Mouse (Mus musculus): ENCODE measurements around the gene Smagp.

Smagp gene

DNA sequence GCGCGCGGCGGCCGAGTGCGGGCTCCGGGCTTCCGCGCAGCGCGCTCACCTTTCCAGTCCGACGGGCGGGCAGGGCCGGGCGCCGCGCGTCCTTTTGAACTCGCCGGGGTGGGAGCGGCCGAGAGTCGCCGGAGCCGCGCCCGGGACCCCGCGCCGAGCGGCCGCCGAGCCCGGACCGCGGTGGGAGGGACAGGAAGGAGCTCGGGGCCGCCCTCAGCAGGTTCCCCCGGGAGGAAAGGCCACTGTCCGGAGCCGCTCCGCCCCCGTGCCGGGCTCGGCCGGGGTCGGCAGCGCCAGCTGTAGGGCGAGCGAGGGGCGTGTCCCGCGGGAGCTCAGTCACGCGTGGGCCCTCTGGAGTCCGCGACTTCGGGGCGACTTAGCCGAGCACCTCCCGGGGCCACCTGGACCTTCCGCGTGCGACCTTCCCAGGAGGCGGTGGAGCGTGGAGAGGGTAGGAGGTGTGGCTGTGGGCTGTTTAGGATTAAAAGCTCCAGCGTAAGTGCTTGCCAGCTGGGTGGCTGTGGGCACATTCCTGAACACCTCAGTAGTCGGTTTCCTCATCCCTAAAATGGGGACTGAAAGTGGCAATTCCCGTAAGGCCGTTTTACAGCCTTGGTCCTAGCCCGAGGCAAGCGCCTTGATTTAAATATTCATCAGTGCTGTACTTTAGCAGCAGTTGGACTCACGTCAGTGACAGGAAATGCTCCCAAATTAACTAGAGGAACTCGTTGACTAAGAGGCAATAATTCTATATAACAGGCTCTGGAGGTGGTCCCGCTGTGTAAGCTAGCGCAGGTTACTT, at the start of gene Smagp:
Gene Smagp (minus strand): TSS at position 241 of the 802 bp plus-strand sequence.
- in situ Hi-C loops (cut with MboI, MseI): no loop called here

DNA sequence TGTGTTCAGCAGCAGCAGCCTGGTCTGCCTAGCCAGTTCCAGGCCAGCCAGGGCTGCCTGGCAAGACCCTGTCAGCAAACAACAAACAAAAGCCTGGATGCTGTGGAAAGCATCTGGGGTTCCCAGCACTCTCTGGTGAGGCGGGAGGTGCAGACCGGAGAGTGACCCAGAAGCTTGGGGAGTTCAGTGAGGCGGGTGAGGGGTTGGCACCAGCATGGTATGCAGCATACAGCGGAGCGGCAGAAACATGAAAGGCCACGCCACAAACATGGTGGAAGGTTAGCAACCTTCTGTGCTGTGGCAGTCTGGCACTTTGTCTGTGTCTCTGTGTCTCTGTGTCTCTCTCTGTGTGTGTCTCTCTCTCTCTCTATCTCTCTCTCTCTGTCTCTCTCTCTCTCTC, 49.7 kb upstream of the Smagp start:
- in situ Hi-C loops (cut with MboI, MseI): no loop called here

DNA sequence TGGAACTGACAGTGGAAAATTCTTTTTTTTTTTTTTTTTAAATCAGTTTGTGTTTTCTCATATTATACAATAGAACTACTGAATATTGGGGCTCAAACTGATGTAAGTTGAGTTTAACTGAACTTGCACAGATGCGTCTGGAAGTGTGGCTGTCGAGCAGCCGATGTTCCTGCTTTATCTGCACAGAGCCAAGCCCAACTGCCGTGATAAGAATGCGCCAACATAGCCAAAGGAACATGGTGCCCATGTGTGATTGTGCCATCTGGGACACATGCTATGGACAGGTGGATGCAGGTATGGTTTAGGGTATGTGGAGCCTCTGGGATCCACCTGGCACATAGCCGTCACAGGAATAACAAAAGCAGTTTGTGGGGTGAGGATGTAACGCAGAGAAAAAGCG, 49.1 kb upstream of the Smagp start:
- in situ Hi-C loops (cut with MboI, MseI): no loop called here

DNA sequence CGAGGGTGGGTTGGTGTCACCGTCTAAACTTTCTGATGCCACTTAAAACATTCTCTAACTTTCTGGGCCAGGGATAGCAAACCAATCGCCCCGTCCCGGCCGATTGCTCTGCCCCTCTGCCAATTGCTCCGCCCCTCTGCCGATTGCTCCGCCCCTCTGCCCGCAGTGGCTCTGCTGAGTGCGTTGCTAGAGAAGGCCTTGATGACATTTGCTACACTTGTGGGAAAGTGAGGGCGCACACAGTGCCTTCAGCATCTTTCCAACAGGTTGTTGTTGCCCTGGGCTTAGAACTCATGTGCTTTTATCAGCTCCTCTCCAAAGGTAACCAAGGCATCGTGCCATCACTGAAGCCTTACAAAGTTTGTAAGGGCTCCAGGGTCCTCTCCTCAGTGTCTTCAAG, 48.5 kb upstream of the Smagp start:
- in situ Hi-C loops (cut with MboI, MseI): no loop called here

DNA sequence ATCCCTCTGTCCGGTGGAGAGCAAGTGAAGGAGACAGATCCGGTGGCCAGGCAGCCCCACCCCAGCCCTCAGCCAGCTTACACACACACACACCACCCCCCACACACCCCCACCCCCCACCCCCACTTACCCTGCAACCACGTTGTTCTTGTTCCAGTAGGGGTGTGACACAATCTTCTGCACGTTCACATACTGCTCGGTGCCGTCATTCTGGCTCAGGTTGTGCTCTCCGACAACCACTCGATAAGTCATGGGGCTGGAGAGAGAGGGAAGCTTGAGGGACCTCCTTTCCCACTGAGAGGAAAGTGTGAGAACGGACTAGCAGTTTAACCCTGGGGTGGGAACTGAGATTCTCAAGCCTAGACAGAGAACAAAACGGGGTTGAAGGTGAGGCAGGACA, 47.7 kb upstream of the Smagp start:
- in situ Hi-C loops (cut with MboI, MseI): no loop called here

DNA sequence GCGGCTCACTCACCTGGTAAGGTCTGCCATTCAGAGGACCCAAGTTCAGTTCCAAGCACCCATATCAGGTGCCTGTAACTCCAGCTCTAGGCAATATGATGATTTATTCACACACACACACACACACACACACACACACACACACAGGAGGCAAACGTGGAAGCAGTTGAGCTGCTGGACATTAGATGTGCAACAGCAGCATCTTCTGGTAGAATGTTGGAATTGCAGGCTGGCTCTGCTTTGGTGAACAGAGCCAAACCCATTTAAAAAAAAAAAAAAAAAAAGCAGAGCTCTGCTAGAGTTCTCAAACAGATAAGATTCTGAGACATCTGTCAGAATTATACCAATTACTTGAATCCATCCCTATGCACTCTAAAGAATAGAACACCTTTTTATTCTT, 46.3 kb upstream of the Smagp start:
- in situ Hi-C loops (cut with MboI, MseI): no loop called here

DNA sequence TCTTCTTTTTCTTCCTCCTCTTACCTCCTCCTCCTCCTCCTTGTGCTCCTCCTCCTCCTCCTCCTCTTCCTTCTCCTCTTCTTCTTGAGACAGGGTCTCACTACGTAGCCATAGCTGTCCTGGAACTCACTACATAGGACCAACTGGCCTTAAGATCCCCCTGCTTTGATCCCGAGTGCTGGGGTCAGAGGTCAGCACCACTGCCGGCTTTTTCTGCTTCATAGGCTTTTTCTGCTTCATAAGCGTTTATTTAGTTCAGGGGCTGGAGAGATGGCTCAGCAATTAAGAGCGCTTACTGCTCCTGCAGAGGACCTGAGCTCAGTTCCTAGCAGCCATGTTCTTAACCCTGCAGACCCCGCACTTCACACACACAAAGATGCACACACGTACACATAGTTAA, 45.0 kb upstream of the Smagp start:
- in situ Hi-C loops (cut with MboI, MseI): no loop called here

DNA sequence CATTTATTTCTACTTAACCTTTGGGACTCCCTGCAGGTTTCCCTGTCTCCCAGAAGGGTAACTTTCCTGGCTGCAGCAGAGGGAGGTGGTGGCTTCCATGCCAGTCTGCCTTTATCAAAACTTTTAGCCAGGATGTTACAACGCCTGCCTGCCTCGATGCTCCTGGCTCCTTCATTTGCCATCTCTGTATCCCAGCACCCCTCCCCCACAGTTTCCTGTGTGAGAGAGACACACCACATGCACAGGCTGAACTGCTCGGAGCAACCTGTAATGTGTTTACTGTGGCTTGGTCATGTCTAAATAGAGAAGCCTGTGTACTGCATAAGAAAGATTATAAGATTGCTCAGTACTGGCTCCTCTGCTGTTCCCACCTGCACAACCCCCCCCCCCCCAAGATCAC, 43.6 kb upstream of the Smagp start:
- in situ Hi-C loops (cut with MboI, MseI): no loop called here

DNA sequence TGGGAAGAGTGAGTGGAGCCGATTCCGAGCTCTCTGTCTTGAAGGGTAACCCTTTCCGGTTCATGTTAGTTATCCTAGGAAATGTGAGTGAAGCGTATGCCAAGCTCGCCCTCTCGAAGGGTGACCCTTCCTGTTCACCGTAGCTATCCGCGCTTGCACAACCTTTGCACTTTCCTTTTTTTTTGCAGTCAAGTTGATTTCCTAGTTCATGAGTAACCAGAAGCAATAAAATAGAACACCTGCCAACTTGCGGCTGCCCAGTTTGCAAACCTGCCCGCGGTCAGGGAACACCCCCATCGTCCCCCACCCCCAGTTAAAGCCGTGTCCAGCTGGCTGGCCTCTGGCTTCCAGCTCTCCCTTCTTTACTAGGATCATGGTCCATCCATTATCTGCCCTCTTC, 42.3 kb upstream of the Smagp start:
- in situ Hi-C loops (cut with MboI, MseI): no loop called here

DNA sequence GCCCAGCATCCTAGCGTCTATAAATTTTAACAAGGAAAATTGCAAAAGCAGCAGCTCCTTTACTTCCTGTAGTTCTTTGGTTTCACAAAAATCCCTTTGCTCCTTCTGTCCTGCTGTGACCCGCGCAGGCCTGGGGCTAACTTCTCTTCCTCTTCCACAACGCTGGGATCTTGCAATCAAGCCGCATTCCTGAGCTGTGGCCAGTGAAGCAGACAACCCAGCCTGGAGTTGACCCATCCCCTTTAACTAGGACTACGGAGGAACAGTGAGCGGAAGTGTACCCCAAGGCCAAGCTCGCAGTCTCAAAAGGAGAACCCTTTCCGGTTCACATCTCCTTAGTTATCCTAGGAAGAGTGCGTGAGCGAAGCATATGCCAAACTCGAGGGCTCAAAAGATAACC, 41.8 kb upstream of the Smagp start:
- in situ Hi-C loops (cut with MboI, MseI): no loop called here

DNA sequence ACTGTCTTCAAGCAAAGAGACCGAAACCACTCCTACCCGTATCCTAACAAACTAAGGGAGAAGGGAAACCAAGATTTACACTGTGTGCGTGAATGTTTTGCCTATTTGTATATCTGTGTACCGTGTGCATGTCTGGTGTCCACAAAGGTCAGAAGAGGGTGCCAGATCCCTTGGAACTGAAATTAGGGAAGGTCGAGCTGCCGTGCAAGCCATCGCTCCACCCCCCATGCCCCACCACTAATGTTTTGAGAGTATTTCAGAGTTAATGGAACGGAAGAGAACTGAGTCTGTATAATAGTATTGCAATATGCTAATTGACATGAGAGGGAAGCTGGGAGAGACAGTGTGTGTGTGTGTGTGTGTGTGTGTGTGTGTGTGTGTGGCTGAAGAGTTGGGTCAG, 40.9 kb upstream of the Smagp start:
- in situ Hi-C loops (cut with MboI, MseI): no loop called here

DNA sequence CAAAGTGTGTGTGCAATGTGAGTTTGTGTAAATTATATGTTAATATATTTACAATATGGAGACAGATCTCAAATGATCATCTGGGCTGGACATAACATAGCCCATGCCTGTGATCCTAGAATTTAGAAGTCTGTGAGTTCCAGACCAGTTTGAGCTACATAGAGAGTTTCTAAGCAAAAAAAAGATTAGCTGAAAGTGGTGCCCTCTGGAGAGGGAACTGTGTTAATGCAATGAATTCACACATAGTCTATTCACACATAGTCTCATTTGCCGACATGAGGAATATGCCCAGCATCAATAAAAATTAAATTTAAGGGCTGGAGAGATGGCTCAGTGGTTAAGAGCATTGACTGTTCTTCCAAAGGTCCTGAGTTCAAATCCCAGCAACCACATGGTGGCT, 39.8 kb upstream of the Smagp start:
- in situ Hi-C loops (cut with MboI, MseI): no loop called here

DNA sequence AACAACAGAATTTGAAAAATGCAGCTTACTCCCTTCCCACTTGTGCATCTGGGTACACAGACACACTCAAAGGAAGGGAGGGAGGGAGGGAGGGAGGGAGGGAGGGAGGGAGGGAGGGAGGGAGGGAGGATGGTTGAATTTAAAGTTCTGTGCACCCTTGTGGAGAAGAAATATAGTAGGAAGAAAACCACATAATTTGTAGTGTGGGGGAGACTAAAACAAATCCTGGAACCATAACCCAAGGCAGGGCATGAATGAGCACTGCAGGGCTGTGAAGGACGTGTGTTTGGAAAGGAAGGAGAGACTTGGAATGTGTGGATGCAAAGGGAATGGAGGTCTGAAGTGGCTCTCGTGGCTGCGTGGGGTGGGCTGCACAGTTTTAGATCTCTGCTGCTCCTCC, 38.7 kb upstream of the Smagp start:
- in situ Hi-C loops (cut with MboI, MseI): no loop called here

DNA sequence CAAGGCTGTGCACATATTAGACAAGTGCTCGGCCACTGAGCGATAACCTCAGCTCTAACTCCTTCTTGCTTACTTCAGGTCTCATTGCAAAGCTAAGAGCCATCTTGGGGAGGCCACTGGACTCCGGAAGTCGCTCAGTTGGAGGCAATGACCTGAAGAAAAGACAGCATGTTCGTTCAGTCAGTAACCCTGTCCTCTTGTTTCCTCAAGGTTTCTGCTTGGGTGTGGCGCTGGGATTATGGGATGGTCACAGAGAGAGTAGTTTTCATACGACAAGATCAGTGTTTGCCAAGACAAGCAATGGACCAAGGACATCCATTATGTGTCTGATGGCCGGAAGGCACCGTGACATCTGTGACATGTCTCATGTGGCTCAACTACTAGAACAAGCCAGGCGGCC, 37.8 kb upstream of the Smagp start:
- in situ Hi-C loops (cut with MboI, MseI): no loop called here

DNA sequence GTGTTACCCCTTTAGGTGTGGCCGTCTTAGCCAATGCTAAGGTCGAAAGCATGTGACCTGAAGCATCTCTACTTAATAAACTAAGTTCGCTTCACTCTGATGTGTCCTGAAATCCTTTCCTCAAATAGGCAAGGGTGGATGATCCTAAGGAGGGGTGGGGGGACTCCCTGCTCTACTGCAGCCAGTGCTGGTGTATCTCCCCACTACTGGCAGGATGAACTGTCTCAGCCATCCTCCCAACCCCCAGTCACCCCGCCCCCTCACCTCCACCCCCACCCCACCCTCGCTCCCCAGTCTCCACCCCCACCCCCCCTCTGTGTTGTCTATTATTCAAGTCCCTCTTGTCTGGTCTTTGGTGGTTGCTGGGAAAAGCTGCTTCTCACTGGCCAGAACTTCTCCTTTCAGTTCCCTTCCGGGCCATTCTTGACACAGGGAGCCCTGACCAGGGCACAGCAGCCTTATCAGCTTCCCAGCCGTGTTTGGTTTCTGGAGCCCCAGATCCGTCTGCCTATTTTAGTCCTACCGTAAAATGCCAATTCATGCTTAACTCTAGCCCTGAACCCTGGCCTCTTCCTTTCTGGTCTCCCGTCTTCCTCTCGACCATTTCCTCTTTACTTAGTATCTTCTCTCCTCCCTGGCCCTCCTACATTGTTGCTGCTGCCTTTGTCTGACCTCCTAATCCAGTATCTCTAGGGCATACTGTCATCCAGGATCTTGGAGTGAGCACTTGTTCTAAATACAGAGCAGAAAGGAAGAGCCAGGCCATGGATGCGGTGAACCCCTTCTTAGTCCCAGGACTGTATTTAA, 37.0 kb upstream of the Smagp start:
- in situ Hi-C loops (cut with MboI, MseI): no loop called here

DNA sequence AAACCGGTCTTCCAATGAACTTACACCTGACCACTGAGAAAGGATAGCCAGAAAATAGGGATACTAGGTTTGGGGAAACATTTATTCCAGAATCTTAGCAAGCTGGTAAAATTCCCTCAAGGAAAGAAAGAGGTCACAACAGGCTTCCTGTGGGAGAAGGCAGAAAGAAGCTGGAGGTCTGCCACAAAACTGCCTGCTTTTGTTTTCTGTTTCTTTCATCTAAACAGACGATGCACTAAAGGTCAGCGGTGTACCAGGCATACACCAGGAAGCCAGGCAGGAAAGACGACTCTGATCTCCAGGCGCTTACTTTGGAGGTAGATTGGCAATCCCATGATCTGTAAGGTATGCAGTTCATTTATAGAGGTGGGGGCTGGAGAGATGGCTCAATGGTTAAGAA, 34.1 kb upstream of the Smagp start:
- in situ Hi-C loops (cut with MboI, MseI): no loop called here

DNA sequence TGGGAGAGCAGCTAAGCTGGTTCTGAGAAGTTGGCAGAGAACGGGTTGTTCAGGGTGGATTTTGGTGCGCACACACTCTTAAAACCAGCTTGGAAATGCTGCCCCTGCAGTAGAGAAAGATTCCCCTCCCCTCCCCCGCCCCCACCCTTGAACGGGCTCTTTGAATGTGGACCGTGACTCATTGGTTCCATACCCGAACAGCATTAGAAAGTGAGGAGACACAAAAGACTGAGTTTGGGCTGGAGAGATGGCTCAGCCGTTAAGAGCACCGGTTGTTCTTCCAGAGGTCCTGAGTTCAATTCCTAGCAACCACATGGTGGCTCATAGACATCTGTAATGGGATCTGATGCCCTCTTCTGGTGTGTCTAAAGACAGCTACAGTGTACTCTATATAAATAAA, 33.3 kb upstream of the Smagp start:
- in situ Hi-C loops (cut with MboI, MseI): no loop called here

DNA sequence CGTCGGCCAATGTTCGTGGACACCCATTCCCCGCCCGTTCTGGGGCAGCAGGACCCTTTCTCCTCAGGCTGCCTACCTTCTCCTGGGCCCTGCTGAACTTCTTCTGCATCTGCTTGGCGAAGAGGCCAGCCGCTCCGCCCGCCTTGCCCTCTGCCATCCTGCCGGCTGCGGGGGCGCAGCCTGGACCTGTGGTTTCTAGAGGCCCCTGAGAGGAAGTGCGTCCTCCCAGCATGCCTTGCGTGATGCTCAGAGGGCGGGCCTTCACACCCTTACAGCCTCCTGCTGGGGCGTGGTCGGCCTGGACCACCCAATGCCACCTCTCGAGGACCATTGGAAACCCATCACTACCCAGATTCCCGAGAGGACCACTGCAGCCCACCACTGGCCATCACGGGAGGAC, 32.6 kb upstream of the Smagp start, which contains the start of gene Bin2:
Gene Bin2 (minus strand): TSS at position 217 of the 400 bp plus-strand sequence.
- in situ Hi-C loops (cut with MboI, MseI): loop anchor here in 1 of 2 experiments (5.0 kb wide), 1 partner anchor 132 kb away; no protein-coding TSS in a partner anchor

DNA sequence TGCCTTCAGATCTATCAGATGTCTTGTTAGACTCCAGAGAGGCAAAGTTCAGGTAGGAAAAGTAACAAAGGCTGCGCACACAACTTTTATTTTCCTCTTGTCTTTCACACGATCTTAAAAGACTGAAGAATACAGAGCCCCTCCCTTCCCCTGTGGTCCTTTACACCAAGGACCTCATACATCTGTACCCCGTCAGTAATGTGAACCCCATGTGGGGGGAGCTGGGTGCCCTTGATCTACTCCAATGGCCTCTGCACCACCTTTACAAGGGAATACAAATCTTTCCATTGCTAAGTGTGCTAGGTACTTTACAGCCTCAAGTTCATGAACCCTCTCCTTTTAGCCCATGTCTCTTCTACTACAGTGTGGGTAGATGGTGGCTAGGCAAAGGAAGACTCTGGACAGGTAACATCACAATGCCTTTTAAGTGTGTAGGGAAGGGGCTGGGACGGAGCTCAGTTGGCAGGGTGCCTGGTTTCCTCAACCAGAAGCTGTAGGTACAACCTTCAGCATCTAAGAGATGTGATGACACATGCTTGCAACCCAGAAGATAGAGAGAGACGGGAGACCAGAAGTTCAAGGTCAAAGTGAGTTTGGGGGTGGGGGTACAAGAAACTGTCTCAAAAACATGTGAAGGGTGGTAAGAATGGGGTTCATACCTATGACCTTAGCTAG, 31.3 kb upstream of the Smagp start:
- in situ Hi-C loops (cut with MboI, MseI): loop anchor here in 1 of 2 experiments (5.0 kb wide), 1 partner anchor 131 kb away; no protein-coding TSS in a partner anchor

DNA sequence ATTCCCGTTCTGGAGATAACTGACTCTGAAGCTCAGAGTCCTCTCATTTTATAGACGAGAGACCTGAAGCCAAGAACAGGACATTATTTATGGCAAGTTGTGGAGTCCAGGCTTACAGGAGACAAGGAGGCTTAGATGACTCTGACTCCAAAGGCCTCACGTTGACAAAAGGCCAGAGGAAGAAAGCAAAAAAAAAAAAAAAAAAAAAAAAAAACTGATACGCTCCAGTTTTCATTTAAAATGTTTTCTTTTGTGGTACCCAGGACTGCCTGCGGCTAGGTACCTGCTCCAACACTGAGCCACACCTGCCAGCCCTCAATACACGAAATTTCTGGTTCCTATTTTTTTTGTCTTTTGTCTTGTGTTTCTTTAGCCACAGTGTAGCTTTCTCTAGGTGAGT, 30.7 kb upstream of the Smagp start:
- in situ Hi-C loops (cut with MboI, MseI): loop anchor here in 1 of 2 experiments (5.0 kb wide), 1 partner anchor 130 kb away; no protein-coding TSS in a partner anchor

DNA sequence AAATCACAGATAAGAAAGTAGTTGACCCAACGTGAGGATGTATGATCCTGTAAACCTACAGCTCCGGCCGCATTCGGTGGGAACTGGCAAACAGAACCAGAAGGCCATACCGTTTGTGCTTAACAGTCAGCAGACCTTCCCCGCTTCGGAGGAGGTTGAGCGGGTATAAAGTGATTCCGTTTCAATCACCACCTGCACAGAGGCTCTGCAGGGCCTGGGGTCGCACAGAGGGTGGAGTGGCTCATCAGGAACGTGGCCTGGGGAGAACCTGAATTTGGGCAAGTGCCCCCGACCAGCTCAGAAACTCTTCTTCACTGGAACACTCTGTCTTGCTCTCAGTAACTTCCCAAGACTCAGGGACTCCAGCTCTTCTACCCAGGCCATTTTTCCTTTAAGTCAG, 30.1 kb upstream of the Smagp start:
- in situ Hi-C loops (cut with MboI, MseI): loop anchor here in 1 of 2 experiments (5.0 kb wide), 1 partner anchor 130 kb away; no protein-coding TSS in a partner anchor

DNA sequence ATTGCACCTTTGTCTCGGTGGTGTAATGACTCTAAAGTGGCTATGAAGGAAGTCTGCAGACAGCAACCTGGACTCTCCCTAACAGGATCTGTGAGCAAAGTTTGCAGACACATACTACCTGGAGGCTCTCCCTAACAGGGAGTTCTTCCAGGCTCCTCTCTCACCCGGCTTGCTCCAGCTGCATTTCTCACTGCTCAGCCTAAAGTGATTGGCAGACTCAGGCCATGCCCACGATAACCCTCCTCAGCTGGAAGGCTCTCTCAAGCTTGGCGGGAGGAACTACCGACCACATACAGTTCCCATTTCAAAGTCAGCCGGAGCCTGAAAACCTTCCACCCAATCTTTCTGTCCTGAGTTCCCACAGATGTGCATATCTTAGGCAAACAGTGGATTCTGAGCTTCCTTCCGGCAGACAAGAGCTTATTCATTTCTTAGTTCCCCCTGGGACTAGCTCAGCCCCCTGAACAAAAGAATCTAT, 29.5 kb upstream of the Smagp start:
- in situ Hi-C loops (cut with MboI, MseI): loop anchor here in 1 of 2 experiments (5.0 kb wide), 1 partner anchor 129 kb away; no protein-coding TSS in a partner anchor

All from T-helper 17 cell (primary cell).